Mouse (Mus musculus): ENCODE results near the gene BC004004.

DNA sequence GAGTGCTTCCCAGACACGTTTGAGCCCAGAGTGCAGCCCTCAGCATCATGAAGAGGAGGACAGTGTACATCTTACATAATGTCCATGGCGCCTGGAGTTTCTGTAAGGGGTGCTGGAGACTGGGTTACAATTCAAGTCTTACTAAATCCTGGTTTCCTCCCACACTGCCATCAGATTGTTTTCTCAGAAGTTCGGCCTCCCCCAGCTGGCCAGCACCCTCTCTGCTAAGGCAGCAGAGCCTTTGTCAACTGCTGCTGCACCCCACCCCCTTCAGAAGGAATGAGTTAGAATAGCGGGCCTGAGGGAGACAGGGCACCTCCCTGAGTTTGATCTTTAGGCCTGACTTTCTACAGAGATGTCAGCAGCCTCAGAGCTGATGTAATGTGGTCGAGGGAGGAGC lies 33.6 kb downstream of the BC004004 start:
- no peak for TF ChIP-seq CTCF (IDR thresholded peaks at IDR 0.05; ENCODE audit: borderline replicate concordance, insufficient read depth, low read depth, low read length)
- no peak for TF ChIP-seq POLR2A (IDR thresholded peaks at IDR 0.05; ENCODE audit: borderline replicate concordance, insufficient read depth, low read length)

Measured in cerebellum, adult 2 months (tissue).